Mouse (Mus musculus) T-helper 1 cell (primary cell): ENCODE results near the gene Cyp39a1.

Experiments used
- in situ Hi-C: fragments of 300-600 bp; cut with MboI, MseI; formaldehyde crosslinking; loops from one replicate; pipeline ENCODE4 v1.15.1; 2025; ENCODE audit warnings: high pct_unique_total_duplicates

Gene Cyp39a1

GRCm38 (mm10) chr17:43667290-43667843 is at the start of gene Cyp39a1:
Gene Cyp39a1 (plus strand): TSS chr17:43667425.
- in situ Hi-C loops: no loop called here

- in situ Hi-C loops: no loop called here
Measured at GRCm38 (mm10) chr17:43619156-43619555, 48.1 kb upstream of the Cyp39a1 start.

GRCm38 (mm10) chr17:43622076-43622475 is 45.1 kb upstream of the Cyp39a1 start:
- in situ Hi-C loops: no loop called here

- in situ Hi-C loops: no loop called here
Measured at GRCm38 (mm10) chr17:43628246-43628645, 39.0 kb upstream of the Cyp39a1 start.

- in situ Hi-C loops: no loop called here
Measured at GRCm38 (mm10) chr17:43629026-43629495, 38.2 kb upstream of the Cyp39a1 start.

GRCm38 (mm10) chr17:43629496-43630426 is 37.5 kb upstream of the Cyp39a1 start, which contains the start of gene Tdrd6:
Gene Tdrd6 (minus strand): TSS chr17:43630299.
- in situ Hi-C loops: no loop called here

GRCm38 (mm10) chr17:43630427-43630760 is 36.8 kb upstream of the Cyp39a1 start:
- in situ Hi-C loops: no loop called here

GRCm38 (mm10) chr17:43637146-43637545 is 30.1 kb upstream of the Cyp39a1 start:
- in situ Hi-C loops: no loop called here

- in situ Hi-C loops: no loop called here
Measured at GRCm38 (mm10) chr17:43640825-43641224, 26.4 kb upstream of the Cyp39a1 start.

GRCm38 (mm10) chr17:43643191-43643590 is 24.0 kb upstream of the Cyp39a1 start:
- in situ Hi-C loops: no loop called here

GRCm38 (mm10) chr17:43644375-43644774 is 22.9 kb upstream of the Cyp39a1 start:
- in situ Hi-C loops: no loop called here

- in situ Hi-C loops: no loop called here
Measured at GRCm38 (mm10) chr17:43645136-43645535, 22.1 kb upstream of the Cyp39a1 start.

- in situ Hi-C loops: no loop called here
Measured at GRCm38 (mm10) chr17:43646925-43647324, 20.3 kb upstream of the Cyp39a1 start.

- in situ Hi-C loops: no loop called here
Measured at GRCm38 (mm10) chr17:43649641-43650436, 17.4 kb upstream of the Cyp39a1 start.

GRCm38 (mm10) chr17:43651314-43652046 is 15.7 kb upstream of the Cyp39a1 start:
- in situ Hi-C loops: no loop called here

- in situ Hi-C loops: no loop called here
Measured at GRCm38 (mm10) chr17:43666576-43667289, 492 bp upstream of the Cyp39a1 start, which contains the start of gene Slc25a27. Gene Slc25a27 (minus strand): TSS chr17:43667214.

- in situ Hi-C loops: no loop called here
Measured at GRCm38 (mm10) chr17:43669145-43669695, 2.0 kb downstream of the Cyp39a1 start.

GRCm38 (mm10) chr17:43671907-43672306 is 4.7 kb downstream of the Cyp39a1 start:
- in situ Hi-C loops: no loop called here

- in situ Hi-C loops: loop anchor here (25.0 kb wide), 1 partner anchor 1637 kb away; no protein-coding TSS in a partner anchor
Measured at GRCm38 (mm10) chr17:43675228-43675627, 8.0 kb downstream of the Cyp39a1 start.

- in situ Hi-C loops: loop anchor here (25.0 kb wide), 1 partner anchor 1636 kb away; no protein-coding TSS in a partner anchor
Measured at GRCm38 (mm10) chr17:43676241-43676640, 9.0 kb downstream of the Cyp39a1 start.
